Mouse (Mus musculus): ENCODE data around the gene Cdh18.

Cdh18 gene

DNA sequence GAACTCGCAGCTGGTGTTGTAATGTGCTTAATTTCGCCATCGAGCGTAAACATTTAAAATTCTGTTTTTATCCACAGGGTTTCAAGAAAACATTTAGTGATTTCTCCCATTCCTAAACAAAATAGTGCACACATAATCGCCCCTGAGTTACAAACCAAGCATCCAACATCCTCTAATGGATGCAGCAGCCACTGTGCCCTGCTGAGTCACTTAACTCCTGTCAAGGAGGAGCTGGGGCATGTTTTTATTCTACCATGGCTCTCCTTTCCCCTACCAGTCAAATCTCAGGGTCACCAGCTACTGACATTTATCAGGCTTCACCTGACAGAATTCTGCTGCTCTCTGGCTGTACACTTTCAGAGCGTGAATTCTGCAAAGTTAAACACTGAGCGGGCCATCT lies 906.5 kb downstream of the Cdh18 start:
- no peak for DNase-seq (ENCODE audit: low spot score in 2 of 2)

DNA sequence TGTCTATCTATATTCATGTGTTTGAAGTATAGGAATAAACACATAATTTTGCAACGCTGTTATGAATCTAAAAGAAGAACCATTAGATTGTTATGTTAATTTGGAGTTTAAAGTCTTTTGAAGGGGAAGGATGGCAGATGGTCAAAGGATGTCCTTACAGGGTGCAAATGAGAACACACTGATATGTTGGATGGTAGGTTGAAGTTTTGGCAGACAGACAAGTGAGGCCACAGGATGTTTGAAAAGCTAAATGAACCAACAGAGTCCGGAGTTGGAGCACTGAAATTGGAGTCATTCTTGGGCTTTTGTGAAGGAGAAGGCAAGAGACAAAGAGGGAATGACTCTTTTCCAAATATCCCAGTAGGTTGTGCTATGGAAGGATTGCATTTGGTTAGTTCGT lies 908.6 kb downstream of the Cdh18 start:
- DNase-seq (ENCODE audit: low spot score in 2 of 2) = no peak

DNA sequence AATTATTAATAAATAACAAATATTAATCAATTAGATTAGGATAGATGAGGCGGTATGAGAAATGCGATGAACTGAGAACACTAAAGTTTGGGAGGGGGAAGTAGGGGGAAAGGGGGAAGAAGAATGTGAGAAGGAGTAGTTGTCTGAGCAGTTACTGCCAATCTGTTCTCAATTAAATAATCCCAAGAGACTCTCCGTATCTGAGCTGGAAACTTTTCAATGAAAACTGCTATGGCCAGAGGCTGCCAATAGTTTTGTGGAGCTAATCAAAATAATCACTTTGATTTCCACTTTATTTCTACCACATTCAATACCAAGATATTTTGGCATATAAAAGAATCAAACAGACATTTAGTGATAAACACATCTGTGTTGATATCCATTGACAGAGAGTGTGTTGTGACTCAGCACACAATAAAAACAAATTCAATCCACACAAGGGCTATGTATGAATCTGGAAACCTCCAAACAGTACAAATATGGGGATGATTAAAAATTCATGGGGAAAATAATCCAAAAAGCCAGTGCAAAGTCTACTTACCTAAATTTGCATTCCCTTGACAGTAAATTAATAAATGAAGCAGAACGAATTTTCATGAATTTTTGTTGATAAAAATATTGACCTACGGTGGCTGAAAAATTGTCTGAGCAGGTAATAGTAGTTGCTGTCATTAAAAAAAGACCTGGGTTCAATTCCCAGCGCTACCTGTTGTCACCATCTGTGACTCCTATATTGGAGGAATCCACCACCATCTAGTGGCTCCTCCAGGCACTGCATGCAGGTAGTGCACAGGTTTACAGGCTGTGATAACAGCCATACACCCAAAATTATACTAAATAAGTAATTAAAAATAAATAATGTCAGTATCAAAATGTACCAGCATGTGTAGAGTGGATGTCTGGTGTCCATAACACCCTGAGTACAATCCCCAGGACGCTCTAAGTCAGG lies 922.0 kb downstream of the Cdh18 start:
- no peak for DNase-seq (ENCODE audit: low spot score in 2 of 2)

DNA sequence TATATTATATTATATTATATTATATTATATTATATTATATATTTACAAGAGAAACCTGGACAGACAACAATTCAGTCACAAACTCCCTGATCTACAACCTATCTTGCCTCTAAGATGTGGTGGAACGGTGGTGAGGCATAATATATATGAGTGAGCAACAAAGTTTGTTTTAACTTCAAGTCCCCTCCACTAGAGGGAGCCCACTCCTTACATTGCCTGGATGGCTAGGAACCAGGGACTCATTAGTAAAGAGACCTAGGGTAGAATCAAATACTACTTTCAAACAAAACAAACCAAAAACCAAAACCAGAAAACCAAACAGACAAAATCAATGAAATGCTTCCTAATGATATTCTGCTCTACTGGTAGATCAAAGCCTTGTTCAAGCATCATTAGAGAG lies 937.5 kb downstream of the Cdh18 start:
- no peak for DNase-seq (ENCODE audit: low spot score in 2 of 2)

DNA sequence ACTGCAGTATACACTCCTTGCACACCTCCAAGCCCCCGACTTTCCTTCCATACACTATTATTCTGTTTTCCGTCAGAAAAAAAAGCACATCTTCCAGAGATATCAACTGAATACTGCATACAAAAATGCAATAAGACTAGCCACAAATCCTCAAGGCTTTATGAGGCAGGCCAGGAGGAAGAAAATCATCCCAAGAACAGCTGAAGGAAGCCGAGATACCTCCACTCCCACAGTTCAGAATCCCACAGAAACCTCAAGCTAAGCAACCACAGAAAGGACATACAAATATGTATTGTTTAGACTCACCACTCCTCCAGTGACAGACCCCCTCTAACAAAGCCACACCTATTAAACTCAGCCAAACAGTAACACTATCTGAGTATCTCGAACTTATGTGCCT lies 957.7 kb downstream of the Cdh18 start:
- no peak for DNase-seq (ENCODE audit: low spot score in 2 of 2)

DNA sequence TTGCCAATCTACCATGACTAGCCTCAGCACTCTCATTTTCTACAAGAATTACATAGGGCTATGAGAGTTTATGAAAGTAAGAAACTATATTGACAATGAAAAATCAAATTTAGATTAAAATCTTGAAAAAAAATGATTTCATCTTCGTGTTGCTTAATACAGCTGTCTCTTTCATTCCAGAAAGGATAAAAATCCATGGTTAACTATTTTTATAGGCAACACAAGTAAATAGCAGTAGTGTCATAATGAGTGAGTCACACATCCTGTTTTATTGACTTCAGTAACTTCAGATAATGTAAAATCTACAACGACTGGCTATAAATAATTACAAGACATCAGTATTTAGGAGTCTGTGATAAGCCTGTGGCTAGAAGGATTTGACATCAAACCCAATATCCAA lies 960.9 kb downstream of the Cdh18 start:
- DNase-seq (ENCODE audit: low spot score in 2 of 2) = no peak

DNA sequence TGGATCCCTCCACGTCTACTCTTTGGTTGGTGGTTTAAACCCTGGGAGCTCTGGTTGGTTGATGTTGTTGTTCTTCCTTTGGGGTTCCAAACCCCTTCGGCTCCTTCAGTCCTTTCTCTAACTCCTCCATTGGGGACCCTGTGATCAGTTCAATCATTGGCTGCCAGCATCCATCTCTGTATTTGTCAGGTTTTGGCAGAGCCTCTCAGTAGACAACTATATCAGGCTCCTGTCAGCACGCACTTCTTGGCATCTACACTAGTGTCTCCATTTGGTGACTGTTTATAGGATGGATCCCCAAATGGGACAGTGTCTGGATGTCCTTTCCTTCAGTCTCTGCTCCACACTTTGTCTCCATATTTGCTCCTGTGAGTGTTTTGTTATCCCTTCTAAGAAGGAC lies 967.0 kb downstream of the Cdh18 start:
- DNase-seq (ENCODE audit: low spot score in 2 of 2) = no peak

DNA sequence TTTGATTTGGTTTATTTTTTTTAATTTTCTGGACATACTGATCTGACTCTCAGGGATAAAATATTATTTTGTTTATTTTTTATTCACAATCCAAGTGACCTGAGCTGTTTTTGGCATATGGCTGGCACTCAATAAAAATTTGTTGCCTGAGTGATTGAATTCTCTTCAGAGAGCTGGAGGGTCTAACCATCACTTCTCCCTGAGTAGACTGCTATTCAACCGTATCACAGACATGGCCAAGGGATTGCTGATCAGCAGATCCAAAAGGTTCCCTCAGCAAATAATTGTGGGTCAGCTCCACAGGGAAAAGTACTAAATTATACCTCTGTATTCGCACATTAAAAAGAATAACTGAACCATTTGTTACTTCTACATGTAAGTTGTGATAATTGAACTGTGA lies 969.3 kb downstream of the Cdh18 start:
- DNase-seq (ENCODE audit: low spot score in 2 of 2) = no peak
